ENCODE assay signal across 17 mouse cellular contexts in genomic region chr9:64055162-64055561, GRCm38 (mm10). TPM values are rescaled to one million over a fixed set of nuclear protein-coding genes. Genes with fewer than 3 reads are reported as not detected.
DNase-seq lines count a peak whose midpoint lies in the region; ATAC-seq and TF ChIP-seq lines count a peak whose summit lies in the region.
"Had no signal": no experiment of that assay in that cellular context is flagged by ENCODE, and none has a peak within 500 bp of the region (broad histone marks: within the 10 kb centered on the region; RNA-seq: fewer than 3 reads in every experiment).

No protein-coding gene starts in this region.

- TF ChIP-seq POLR2A in kidney, adult 2 months (IDR thresholded peaks at IDR 0.05; ENCODE audit: low read depth, low read length), result no peak
- TF ChIP-seq POLR2A in ES-Bruce4 (IDR thresholded peaks at IDR 0.05; ENCODE audit: insufficient read depth, low read length), result no peak

- no peak overlapping the region for H3K4me2 ChIP-seq in heart, embryonic 11.5 days
- no peak overlapping the region for H3K4me2 ChIP-seq in lung, embryonic 14.5 days
- H3K4me2 ChIP-seq: intestine, embryonic 15.5 days; limb, embryonic 12.5 days had no signal

- peak; percentile 11 for DNase-seq in kidney, adult 2 months
- no peak for DNase-seq in kidney, postnatal 25 days
- no peak for DNase-seq in lung, embryonic 14.5 days
- no peak for DNase-seq in spleen, adult 12 weeks (ENCODE audit: low spot score)
- no peak for DNase-seq in ovary, postnatal 14 days (ENCODE audit: low spot score)
- no peak for DNase-seq in layer of hippocampus, adult 18-20 months (ENCODE audit: low spot score in 2 of 2)
- DNase-seq: cerebellum, adult 18-20 months; gastrocnemius, adult 2 months; kidney, postnatal 4 days; right cerebral cortex, postnatal 25 days had no signal

- H3K9me3 ChIP-seq in ES-Bruce4 (replicated peaks; ENCODE audit: control insufficient read depth, insufficient read depth, low read length, poor library complexity, severe bottlenecking), result no peaks in the 10 kb centered on the region
- no peaks in the 10 kb centered on the region for H3K9me3 ChIP-seq in heart, embryonic 11.5 days (replicated peaks; ENCODE audit: control insufficient read depth, low read length)
- no peaks in the 10 kb centered on the region for H3K9me3 ChIP-seq in lung, embryonic 14.5 days (ENCODE audit: low read depth, low read length)
- H3K9me3 ChIP-seq: intestine, embryonic 15.5 days; limb, embryonic 12.5 days had no signal

- H3K9ac ChIP-seq in ES-Bruce4 (ENCODE audit: low read depth, poor library complexity, severe bottlenecking), result no peak overlapping the region
- no peak overlapping the region; the same call in 1 of the 2 replicates for H3K9ac ChIP-seq in heart, embryonic 11.5 days (ENCODE audit: low read depth, low read length)
- no peak overlapping the region for H3K9ac ChIP-seq in lung, embryonic 14.5 days
- H3K9ac ChIP-seq: intestine, embryonic 15.5 days; limb, embryonic 12.5 days had no signal

- no peaks in the 10 kb centered on the region for H3K27me3 ChIP-seq in kidney, adult 2 months (replicated peaks; ENCODE audit: control insufficient read depth, insufficient read depth, low read length)
- no peaks in the 10 kb centered on the region for H3K27me3 ChIP-seq in ES-Bruce4 (ENCODE audit: control insufficient read depth, insufficient read depth, low read length, poor library complexity, severe bottlenecking)
- no peaks in the 10 kb centered on the region for H3K27me3 ChIP-seq in heart, embryonic 11.5 days (ENCODE audit: control insufficient read depth, insufficient read depth, low read length)
- H3K27me3 ChIP-seq in lung, embryonic 14.5 days (ENCODE audit: insufficient read depth, low read length), result no peaks in the 10 kb centered on the region
- H3K27me3 ChIP-seq: intestine, embryonic 15.5 days; limb, embryonic 12.5 days had no signal

- ATAC-seq in heart, embryonic 11.5 days (replicated peaks; ENCODE audit: insufficient number of reproducible peaks, low FRiP score, low TSS enrichment), result no peak
- no peak for ATAC-seq in lung, embryonic 14.5 days (ENCODE audit: insufficient read depth)
- ATAC-seq: activated CD4-positive, CD25-positive, alpha-beta regulatory T cell, adult 4 months; forebrain, embryonic 16.5 days; intestine, embryonic 15.5 days had no signal

- 0 out of 2 replicates have a peak, but pooled peaks cover 3% of the 10 kb centered on the region for H3K4me1 ChIP-seq in kidney, adult 2 months (ENCODE audit: control insufficient read depth, insufficient read depth, low read length)
- H3K4me1 ChIP-seq in ES-Bruce4 (ENCODE audit: control insufficient read depth, insufficient read depth, low read length), result peaks cover 5% of the 10 kb centered on the region
- peaks cover 65% of the 10 kb centered on the region for H3K4me1 ChIP-seq in heart, embryonic 11.5 days (ENCODE audit: control insufficient read depth, insufficient read depth, low read length)
- peaks cover 7% of the 10 kb centered on the region for H3K4me1 ChIP-seq in lung, embryonic 14.5 days (ENCODE audit: insufficient read depth)

- no peak for TF ChIP-seq EP300 in ES-Bruce4 (IDR thresholded peaks at IDR 0.05; ENCODE audit: insufficient read depth, low read depth, low read length)

- WGBS in kidney, adult 2 months, result 76% methylated on average over 9 of the region's 9 CpGs
- 49% methylated on average over 9 of the region's 9 CpGs for WGBS in heart, embryonic 11.5 days (ENCODE audit: insufficient replicate concordance)
- WGBS in lung, embryonic 14.5 days, result 56% methylated on average over 9 of the region's 9 CpGs

- no peak overlapping the region for H3K4me3 ChIP-seq in kidney, adult 2 months (ENCODE audit: insufficient read depth, low read depth, low read length)
- peak overlapping the region; percentile 1; the same call in 1 of the 2 replicates for H3K4me3 ChIP-seq in ES-Bruce4 (ENCODE audit: low read depth, low read length)
- H3K4me3 ChIP-seq in heart, embryonic 11.5 days (ENCODE audit: low read depth, low read length), result no peak overlapping the region
- H3K4me3 ChIP-seq in lung, embryonic 14.5 days (ENCODE audit: low read depth, low read length), result no peak overlapping the region
- H3K4me3 ChIP-seq: gastrocnemius, adult 2 months; intestine, embryonic 15.5 days; limb, embryonic 12.5 days; myocyte had no signal

- no peak for TF ChIP-seq CTCF in kidney, adult 2 months (conservative IDR thresholded peaks at IDR 0.05; ENCODE audit: insufficient read depth, insufficient read length, low read depth, low read length)
- no peak for TF ChIP-seq CTCF in ES-Bruce4 (IDR thresholded peaks at IDR 0.05; ENCODE audit: low read depth, low read length)
- no peak for TF ChIP-seq CTCF in lung, embryonic 14.5 days (IDR thresholded peaks at IDR 0.05; ENCODE audit: low read depth)

- no peaks in the 10 kb centered on the region for H3K36me3 ChIP-seq in kidney, adult 2 months (ENCODE audit: control insufficient read depth, insufficient read depth, low read length)
- no peaks in the 10 kb centered on the region for H3K36me3 ChIP-seq in ES-Bruce4 (ENCODE audit: control insufficient read depth, insufficient read depth, low read length, poor library complexity, severe bottlenecking)
- no peaks in the 10 kb centered on the region for H3K36me3 ChIP-seq in heart, embryonic 11.5 days (ENCODE audit: control insufficient read depth, insufficient read depth, low read length)
- H3K36me3 ChIP-seq in lung, embryonic 14.5 days (ENCODE audit: insufficient read depth), result no peaks in the 10 kb centered on the region
- H3K36me3 ChIP-seq: intestine, embryonic 15.5 days; limb, embryonic 12.5 days had no signal

- H3K27ac ChIP-seq in kidney, adult 2 months (ENCODE audit: insufficient read depth, low read depth, low read length), result no peak overlapping the region
- no peak overlapping the region for H3K27ac ChIP-seq in ES-Bruce4 (ENCODE audit: insufficient read depth, low read length)
- peak overlapping the region; percentile 67 for H3K27ac ChIP-seq in heart, embryonic 11.5 days (ENCODE audit: low read depth, low read length)
- H3K27ac ChIP-seq in lung, embryonic 14.5 days (ENCODE audit: low read depth), result 0 out of 2 replicates have a peak overlapping the region, but pooled peaks have one; percentile 13
- H3K27ac ChIP-seq: gastrocnemius, adult 2 months; intestine, embryonic 15.5 days; limb, embryonic 12.5 days had no signal

RNA-seq across cellular contexts. Expression of gene Smad6, which starts 33.3 kb away (rescaled TPM):
- polyA plus RNA-seq in kidney, adult 2 months (2012; rRNA removed), result 15.9 and 22.8 TPM in 2 replicates
- polyA plus RNA-seq in ES-Bruce4 (2011; ENCODE audit: insufficient read depth, insufficient read length, low read depth, missing spikeins), result 2.7 and 4.7 TPM in 2 replicates
- 30.5 and 31.6 TPM in 2 replicates for polyA plus RNA-seq in heart, embryonic 11.5 days (2014; fragmentation: Nextera tagmentation; extraction: Ambion mirVana)
- 13.6 and 15.3 TPM in 2 replicates for polyA plus RNA-seq in lung, embryonic 14.5 days (2014; fragmentation: Nextera tagmentation; extraction: Ambion mirVana)
- 1 to 10 TPM; 1.3 to 2.5 TPM for total RNA-seq in layer of hippocampus, adult 18-20 months (2021)
- polyA plus RNA-seq: activated CD4-positive, CD25-positive, alpha-beta regulatory T cell, adult 4 months had no signal

Comparison
In these comparisons a context has a peak if more than half of its experiments do, and no peak if none do; other contexts are left out.
1. H3K27ac ChIP-seq: peak in heart, embryonic 11.5 days (single experiment) and lung, embryonic 14.5 days (single experiment); none in kidney, adult 2 months (single experiment) and ES-Bruce4 (single experiment).